Mouse (Mus musculus): ENCODE measurements around the gene Cald1.

GRCm38 (mm10) chr6:34623290-34623689 lies 25.0 kb downstream of the Cald1 start:
- no peak for TF ChIP-seq CTCF (conservative IDR thresholded peaks at IDR 0.05; ENCODE audit: low read length)
- TF ChIP-seq NANOG (IDR thresholded peaks at IDR 0.05; ENCODE audit: borderline replicate concordance, low read length) = no peak
